Mouse (Mus musculus): ENCODE data around the gene Anapc16.

DNA sequence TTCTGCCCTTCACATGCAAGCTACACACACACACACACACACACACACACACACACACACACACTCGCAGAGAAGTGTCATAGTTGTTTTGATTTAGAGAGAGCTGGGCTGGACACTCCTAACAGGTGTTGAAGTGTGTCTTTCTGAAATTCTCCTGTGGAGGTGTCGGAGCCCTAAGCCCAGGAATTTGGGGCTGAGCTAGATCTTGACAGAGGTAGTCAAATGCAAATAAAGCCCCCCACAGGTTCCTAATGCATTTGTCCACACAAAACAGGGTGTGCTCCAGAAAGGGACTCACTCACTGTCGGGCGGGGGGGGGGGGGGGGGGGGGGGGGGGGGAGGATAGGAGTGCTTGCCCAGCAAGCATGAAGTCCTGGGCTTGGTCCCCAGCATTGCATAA is 25.8 kb downstream of the Anapc16 start:
- TF ChIP-seq POLR2A (IDR thresholded peaks at IDR 0.05; ENCODE audit: low read depth, low read length) (no peak), CTCF (IDR thresholded peaks at IDR 0.05; ENCODE audit: extremely low read depth, insufficient read depth, insufficient read length, insufficient replicate concordance) (no peak)
